Mouse (Mus musculus) heart, postnatal 4 days (tissue): ENCODE results near the gene Cxcl10. TPM values are rescaled to one million over a fixed set of nuclear protein-coding genes. Genes with fewer than 3 reads are reported as not detected.

Source experiments
- DNase-seq: peaks from one replicate; pipeline ENCODE4 v3.0.0; 2021
- total RNA-seq, 2 experiments: library from RNA; stranded (reverse); gene quantifications; 2 replicates each; pipeline ENCODE4 v1.2.3; 2021

Cxcl10 gene
- total RNA-seq, 2 experiments from 2014 or later = 0.47 TPM; not detected in 1

- DNase-seq = no peak
These were observed 26.9 kb downstream of the Cxcl10 start for GRCm38 (mm10) chr5:92321631-92322400.

DNA sequence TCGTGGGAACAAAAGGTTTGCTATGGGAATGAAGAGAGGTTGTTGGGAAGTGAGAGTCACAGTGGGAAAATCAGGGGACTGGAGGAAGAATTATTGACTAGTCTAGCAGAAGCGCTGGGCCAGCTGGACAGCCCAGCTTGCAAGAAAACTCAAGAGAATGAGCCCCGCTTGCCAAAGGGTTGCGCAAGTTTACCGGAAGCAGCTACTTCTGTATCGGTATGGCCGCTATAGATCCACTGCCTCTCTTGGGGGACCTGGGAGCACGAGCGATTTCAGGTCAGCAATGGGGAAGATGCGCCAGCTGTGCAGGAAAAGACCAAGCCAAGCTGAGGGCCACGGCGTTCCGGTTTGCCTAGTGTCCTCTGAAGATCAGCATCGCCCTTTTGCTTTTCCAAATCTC lies 30.1 kb downstream of the Cxcl10 start:
- no peak for DNase-seq

GRCm38 (mm10) chr5:92318119-92318518 lies 30.6 kb downstream of the Cxcl10 start:
- DNase-seq = no peak

DNA sequence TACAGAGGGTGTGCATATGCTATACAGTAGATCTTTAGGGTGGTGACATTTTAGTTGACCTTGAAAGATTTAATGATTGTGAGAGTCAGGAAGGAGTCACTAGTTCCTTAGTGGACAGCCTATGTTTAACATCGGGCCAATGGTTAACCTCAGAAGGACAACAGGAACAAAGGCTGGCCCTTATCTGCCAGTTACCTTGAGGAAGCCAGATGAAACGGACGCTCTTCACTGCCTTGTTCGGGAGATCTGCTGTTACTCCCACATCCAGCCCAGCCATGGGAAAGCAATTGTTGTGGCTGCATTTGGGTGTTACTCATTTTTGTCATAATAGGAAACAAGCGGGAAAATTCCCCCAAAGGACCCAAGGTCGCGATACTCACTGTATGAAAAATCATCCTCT lies 34.9 kb downstream of the Cxcl10 start:
- DNase-seq = no peak

- DNase-seq = peak; percentile 90
These were observed 36.5 kb downstream of the Cxcl10 start for GRCm38 (mm10) chr5:92312046-92312715.

DNA sequence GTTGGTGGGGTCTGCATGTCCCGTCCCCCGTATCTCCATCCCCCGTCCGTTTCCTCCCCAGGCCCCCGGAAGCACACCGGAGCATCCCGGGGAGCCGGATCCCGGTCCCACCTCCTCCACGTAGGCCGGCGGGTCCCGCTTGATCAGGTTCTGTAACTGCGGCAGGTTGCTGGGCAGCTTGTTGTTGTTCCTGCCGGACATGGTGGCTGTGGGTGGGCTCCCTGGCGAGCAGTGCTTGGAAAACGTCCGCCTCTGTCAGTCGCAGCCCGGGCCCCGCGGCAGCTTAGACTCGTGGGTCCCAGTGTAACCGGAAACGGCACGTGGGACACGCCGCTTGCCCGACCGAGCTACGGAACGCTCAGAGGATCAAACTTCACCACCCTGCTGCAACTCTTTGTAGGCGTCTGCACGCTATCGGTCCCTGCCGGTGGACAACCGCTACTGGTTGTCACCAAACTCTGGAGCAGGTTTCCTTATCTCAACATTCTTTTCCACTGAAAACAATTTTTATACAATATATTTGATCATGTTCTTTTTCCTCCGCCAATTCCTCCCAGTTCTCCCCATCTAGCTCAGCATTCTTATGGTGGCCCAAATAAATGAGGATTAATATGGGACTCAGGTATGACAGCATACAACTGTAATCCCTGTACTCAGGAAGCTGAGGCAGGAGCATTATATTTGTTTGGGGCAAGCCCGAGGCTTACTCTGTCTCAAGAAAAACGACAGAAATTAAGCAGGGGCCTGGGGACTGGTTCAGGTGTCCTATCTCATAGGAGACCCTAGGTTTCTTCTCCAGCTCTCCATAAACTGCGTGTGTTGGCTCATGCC lies 38.8 kb downstream of the Cxcl10 start, which contains the start of gene Sdad1:
Sdad1 (minus strand) TSS at position 799 of the 831 bp plus-strand sequence.
- peak; percentile 94 for DNase-seq

DNA sequence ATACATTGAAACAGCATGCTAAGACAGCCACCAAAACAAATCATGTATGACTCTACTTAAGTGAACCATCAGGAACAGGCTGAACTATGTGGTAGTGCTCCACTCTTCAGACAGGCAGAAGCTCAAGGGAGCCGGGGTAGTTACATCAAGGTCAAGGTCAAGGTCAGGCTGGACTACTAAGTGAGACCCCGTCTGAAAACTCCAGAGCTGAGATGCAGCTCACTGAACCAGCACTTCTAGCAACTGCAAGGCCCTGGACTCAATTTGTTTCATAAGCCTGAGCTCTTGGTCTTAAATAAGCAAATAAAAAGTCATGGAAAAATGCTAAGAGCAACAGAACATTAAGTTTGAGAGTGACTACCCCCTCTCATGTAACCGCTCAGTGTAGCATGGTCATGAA lies 44.4 kb downstream of the Cxcl10 start:
- no peak for DNase-seq

DNA sequence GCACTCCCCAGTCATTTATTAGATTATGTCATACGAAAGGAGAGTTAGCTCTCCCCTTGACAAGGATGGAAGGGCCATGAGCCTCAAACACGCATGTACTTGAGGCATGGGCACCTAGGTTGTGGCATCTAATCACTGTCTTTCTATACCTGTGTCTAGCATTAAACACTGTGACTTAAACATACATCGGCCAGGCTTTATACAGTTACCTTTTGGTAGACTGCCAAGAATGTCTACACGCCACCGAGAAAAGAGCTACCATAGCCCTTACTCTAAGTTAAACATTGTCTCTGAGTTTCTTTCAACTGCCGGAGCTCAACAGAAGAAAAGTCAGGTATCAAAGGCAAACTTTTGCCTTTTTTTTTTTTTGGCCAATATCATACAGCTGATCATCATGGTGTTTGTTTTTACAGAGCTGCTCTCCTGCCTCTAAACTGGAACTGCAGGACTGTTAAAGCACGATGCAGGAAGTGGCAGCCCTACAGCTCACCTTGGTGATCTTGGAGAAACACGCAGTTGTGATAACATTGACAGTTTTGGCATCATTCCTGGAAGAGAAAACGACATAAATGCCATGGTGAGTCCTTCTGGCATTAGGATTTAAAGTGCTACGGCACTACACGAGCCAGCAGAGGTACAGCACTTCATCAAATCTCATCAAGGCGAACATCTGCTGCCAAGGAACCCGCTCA lies 46.4 kb downstream of the Cxcl10 start:
- DNase-seq = no peak

Other genes with a start within 250 kb of the Cxcl10 start
- 10 to 100 TPM; 46.4 to 47.3 TPM for gene Uso1, start 211.0 kb downstream of the Cxcl10 start, total RNA-seq
- not detected for gene U90926, start 133.5 kb downstream of the Cxcl10 start, total RNA-seq
- gene Ppef2, start 92.6 kb downstream of the Cxcl10 start, total RNA-seq = not detected
- gene Naaa, start 70.7 kb downstream of the Cxcl10 start, total RNA-seq = 10 to 100 TPM in 1 of 2 experiments, 1 to 10 TPM in 1; 9.9 to 11.3 TPM
- 10 to 100 TPM; 20.0 to 21.7 TPM for gene Sdad1, start 38.4 kb downstream of the Cxcl10 start, total RNA-seq
- under 1 TPM; 0.26 to 0.74 TPM for gene Cxcl9, start 20.8 kb downstream of the Cxcl10 start, total RNA-seq
- gene Art3, start 17.1 kb downstream of the Cxcl10 start, total RNA-seq = 100 to 1,000 TPM; 284 to 319 TPM
- 10 to 100 TPM; 29.0 to 29.2 TPM for gene Nup54, start 86.3 kb upstream of the Cxcl10 start, total RNA-seq
- gene Scarb2, start 157.9 kb upstream of the Cxcl10 start, total RNA-seq = 10 to 100 TPM; 83.8 to 88.7 TPM
- gene Fam47e, start 206.2 kb upstream of the Cxcl10 start, total RNA-seq = not detected